Mouse (Mus musculus): ENCODE data around the gene Trim50. TPM values are rescaled to one million over a fixed set of nuclear protein-coding genes. Genes with fewer than 3 reads are reported as not detected.

The Trim50 gene
- total and polyA plus RNA-seq, 2 experiments from 2014 or later: not detected

- peak; percentile 87 for DNase-seq
These were observed 47.1 kb downstream of the Trim50 start for GRCm38 (mm10) chr5:135400244-135400643.

DNA sequence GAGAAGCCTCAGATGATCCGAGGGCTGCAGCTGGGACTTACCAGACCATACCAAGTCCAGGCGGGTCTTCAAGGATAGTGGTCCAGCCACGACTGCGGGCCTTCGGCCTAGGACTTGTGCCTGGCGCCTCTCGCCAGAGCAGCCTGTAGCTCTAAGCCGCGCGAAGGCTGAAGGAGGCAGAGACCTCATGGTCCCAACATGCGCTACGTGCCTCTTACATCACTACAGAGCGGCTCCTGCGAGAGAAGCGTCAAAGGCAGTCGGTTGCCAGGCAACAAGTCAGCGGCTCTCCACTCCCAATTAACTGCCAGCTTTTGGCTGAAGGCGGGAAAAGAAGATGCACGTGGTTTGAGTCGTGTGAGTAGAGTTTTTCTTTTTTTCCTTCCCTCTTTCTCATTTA lies 51.5 kb downstream of the Trim50 start:
- no peak for TF ChIP-seq CTCF (IDR thresholded peaks at IDR 0.05; ENCODE audit: low read depth)
- H3K27ac ChIP-seq (ENCODE audit: low read depth, low read length): no peak overlapping the region
- H3K4me3 ChIP-seq (ENCODE audit: low read depth, low read length): no peak overlapping the region
- 0 out of 2 replicates have a peak, but pooled peaks cover 1% of the 10 kb centered on the region for H3K36me3 ChIP-seq (ENCODE audit: insufficient read depth)
- no peak overlapping the region for H3K9ac ChIP-seq
- no peaks in the 10 kb centered on the region for H3K27me3 ChIP-seq (ENCODE audit: insufficient read depth, low read length)
- H3K4me2 ChIP-seq (ENCODE audit: low read depth): peak overlapping the region; percentile 36
- WGBS: 31% methylated on average over 20 of the region's 20 CpGs
- ATAC-seq: peak; percentile 96
- no peaks in the 10 kb centered on the region for H3K9me3 ChIP-seq (ENCODE audit: low read length)
- peak; percentile 86 for DNase-seq
- H3K4me1 ChIP-seq (ENCODE audit: insufficient read depth): no peaks in the 10 kb centered on the region

More at GRCm38 (mm10) chr5:135400244-135400643, 47.1 kb downstream of the Trim50 start:
- Histone ChIP-seq H3K27ac (ENCODE audit: low read depth, low read length) (no peak overlapping the region), H3K4me1 (ENCODE audit: insufficient read depth) (no peaks in the 10 kb centered on the region), H3K27me3 (ENCODE audit: insufficient read depth, low read length) (no peaks in the 10 kb centered on the region), H3K36me3 (ENCODE audit: insufficient read depth) (no peaks in the 10 kb centered on the region), H3K9ac (no peak overlapping the region), H3K9me3 (ENCODE audit: low read length) (no peaks in the 10 kb centered on the region), H3K4me2 (ENCODE audit: low read depth) (no peak overlapping the region), H3K4me3 (ENCODE audit: low read depth, low read length) (no peak overlapping the region)
- 5% methylated on average over 2 of the region's 2 CpGs for WGBS
- peak; percentile 54; the same call in 1 of the 2 replicates for ATAC-seq
- peak; percentile 95 for TF ChIP-seq CTCF (IDR thresholded peaks at IDR 0.05; ENCODE audit: low read depth)

DNA sequence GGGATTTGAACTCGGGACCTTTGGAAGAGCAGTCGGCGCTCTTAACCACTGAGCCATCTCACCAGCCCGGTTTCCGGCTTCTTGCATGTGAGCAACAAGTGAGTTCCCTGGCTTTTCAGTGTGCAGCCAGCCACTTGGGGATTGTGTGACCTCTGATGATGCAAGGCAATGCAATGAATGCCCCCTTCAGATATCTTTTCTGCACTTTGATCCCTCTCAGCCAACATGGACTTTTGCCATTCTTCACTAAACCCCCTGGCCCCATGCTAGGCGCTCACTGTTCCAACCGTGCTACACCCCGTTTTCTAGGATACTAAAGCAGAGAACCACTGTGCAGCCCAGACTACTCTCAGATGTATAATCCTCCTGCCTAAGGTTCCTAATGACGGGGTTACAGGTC lies 52.3 kb downstream of the Trim50 start:
- 87% methylated on average over 9 of the region's 9 CpGs for WGBS
- ATAC-seq (no peak), DNase-seq (no peak)
- H3K27me3 ChIP-seq (ENCODE audit: insufficient read depth, low read length): no peaks in the 10 kb centered on the region
- no peak overlapping the region for H3K27ac ChIP-seq (ENCODE audit: low read depth, low read length)
- TF ChIP-seq CTCF (IDR thresholded peaks at IDR 0.05; ENCODE audit: low read depth): no peak
- no peak overlapping the region for H3K9ac ChIP-seq
- H3K9me3 ChIP-seq (ENCODE audit: low read length): no peaks in the 10 kb centered on the region
- H3K4me1 ChIP-seq (ENCODE audit: insufficient read depth): no peaks in the 10 kb centered on the region
- H3K36me3 ChIP-seq (ENCODE audit: insufficient read depth): peaks cover 9% of the 10 kb centered on the region
- no peak overlapping the region for H3K4me3 ChIP-seq (ENCODE audit: low read depth, low read length)
- no peak overlapping the region for H3K4me2 ChIP-seq (ENCODE audit: low read depth)

- Histone ChIP-seq H3K9ac (no peak overlapping the region), H3K4me2 (ENCODE audit: low read depth) (no peak overlapping the region), H3K27me3 (ENCODE audit: insufficient read depth, low read length) (no peaks in the 10 kb centered on the region), H3K27ac (ENCODE audit: low read depth, low read length) (no peak overlapping the region), H3K9me3 (ENCODE audit: low read length) (no peaks in the 10 kb centered on the region), H3K4me1 (ENCODE audit: insufficient read depth) (no peaks in the 10 kb centered on the region), H3K4me3 (ENCODE audit: low read depth, low read length) (no peak overlapping the region), H3K36me3 (ENCODE audit: insufficient read depth) (peaks cover 17% of the 10 kb centered on the region)
- TF ChIP-seq CTCF (IDR thresholded peaks at IDR 0.05; ENCODE audit: low read depth): no peak
- 89% methylated on average over 4 of the region's 4 CpGs for WGBS
- DNase-seq: no peak
- ATAC-seq: no peak
These were observed 55.0 kb downstream of the Trim50 start for GRCm38 (mm10) chr5:135408114-135408513.

DNA sequence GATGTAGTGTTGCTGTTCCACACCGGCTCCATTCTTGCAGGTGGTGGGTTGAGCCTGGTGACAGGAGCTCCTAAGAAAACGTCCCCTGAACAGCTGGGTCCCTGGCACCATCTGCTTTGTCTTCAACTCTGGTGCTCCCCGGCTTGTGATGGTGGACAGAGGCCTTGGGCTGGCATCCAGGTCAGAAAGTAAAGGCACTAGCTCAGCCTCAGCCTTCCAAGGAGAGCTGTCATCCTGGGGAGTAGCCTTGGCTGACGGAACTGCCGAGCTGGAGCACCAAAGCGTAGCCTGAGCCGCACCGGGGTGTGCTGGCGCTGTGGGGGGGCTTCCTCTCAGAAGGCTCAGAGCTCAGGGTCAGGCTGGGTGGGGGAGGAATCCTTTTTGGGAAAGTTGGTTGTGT lies 57.2 kb downstream of the Trim50 start:
- no peak for TF ChIP-seq CTCF (IDR thresholded peaks at IDR 0.05; ENCODE audit: low read depth)
- Histone ChIP-seq H3K9ac (no peak overlapping the region), H3K9me3 (ENCODE audit: low read length) (no peaks in the 10 kb centered on the region), H3K4me2 (ENCODE audit: low read depth) (no peak overlapping the region), H3K27ac (ENCODE audit: low read depth, low read length) (no peak overlapping the region), H3K36me3 (ENCODE audit: insufficient read depth) (peaks cover 25% of the 10 kb centered on the region), H3K4me3 (ENCODE audit: low read depth, low read length) (no peak overlapping the region), H3K27me3 (ENCODE audit: insufficient read depth, low read length) (no peaks in the 10 kb centered on the region), H3K4me1 (ENCODE audit: insufficient read depth) (no peaks in the 10 kb centered on the region)
- 92% methylated on average over 9 of the region's 9 CpGs for WGBS
- no peak for DNase-seq
- no peak for ATAC-seq

Small RNA genes within 50 kb of the gene (microRNA-seq; reads per million reads assigned to microRNA genes)
- 0.49 to 1.5 reads per million in 2 experiments for gene Mir7033

Other genes with a start within 250 kb of the Trim50 start
- 13.5 and 35.2 TPM in 2 replicates for gene Tbl2, start 203.6 kb upstream of the Trim50 start, total RNA-seq (2014; rRNA removed)
- 9.2 and 12.0 TPM in 2 replicates for gene Tbl2, start 203.6 kb upstream of the Trim50 start, polyA plus RNA-seq (2015; fragmentation: Nextera tagmentation; extraction: Ambion mirVana)
- gene Bcl7b, start 185.0 kb upstream of the Trim50 start, total RNA-seq (2014; rRNA removed): 30.3 and 31.4 TPM in 2 replicates
- 42.6 TPM in 2 replicates for gene Bcl7b, start 185.0 kb upstream of the Trim50 start, polyA plus RNA-seq (2015; fragmentation: Nextera tagmentation; extraction: Ambion mirVana)
- 44.4 and 51.6 TPM in 2 replicates for gene Baz1b, start 166.0 kb upstream of the Trim50 start, total RNA-seq (2014; rRNA removed)
- 11.1 and 15.0 TPM in 2 replicates for gene Baz1b, start 166.0 kb upstream of the Trim50 start, polyA plus RNA-seq (2015; fragmentation: Nextera tagmentation; extraction: Ambion mirVana)
- gene Fzd9, start 102.1 kb upstream of the Trim50 start, total RNA-seq (2014; rRNA removed): 16.5 and 19.7 TPM in 2 replicates
- 14.2 and 16.6 TPM in 2 replicates for gene Fzd9, start 102.1 kb upstream of the Trim50 start, polyA plus RNA-seq (2015; fragmentation: Nextera tagmentation; extraction: Ambion mirVana)
- gene Fkbp6, start 3.3 kb upstream of the Trim50 start, total RNA-seq (2014; rRNA removed): not detected in 2 replicates
- gene Fkbp6, start 3.3 kb upstream of the Trim50 start, polyA plus RNA-seq (2015; fragmentation: Nextera tagmentation; extraction: Ambion mirVana): 0.18 TPM in 1 of 2 replicates, not detected in the other
- 20.2 and 29.5 TPM in 2 replicates for gene Nsun5, start 16.7 kb downstream of the Trim50 start, total RNA-seq (2014; rRNA removed)
- gene Nsun5, start 16.7 kb downstream of the Trim50 start, polyA plus RNA-seq (2015; fragmentation: Nextera tagmentation; extraction: Ambion mirVana): 19.5 and 20.4 TPM in 2 replicates
- 6.0 and 9.9 TPM in 2 replicates for gene Pom121, start 41.3 kb downstream of the Trim50 start, total RNA-seq (2014; rRNA removed)
- 6.0 and 8.1 TPM in 2 replicates for gene Pom121, start 41.3 kb downstream of the Trim50 start, polyA plus RNA-seq (2015; fragmentation: Nextera tagmentation; extraction: Ambion mirVana)
- 73.6 and 91.1 TPM in 2 replicates for gene Hip1, start 191.8 kb downstream of the Trim50 start, total RNA-seq (2014; rRNA removed)
- 12.9 and 22.5 TPM in 2 replicates for gene Hip1, start 191.8 kb downstream of the Trim50 start, polyA plus RNA-seq (2015; fragmentation: Nextera tagmentation; extraction: Ambion mirVana)
- gene Ccl26, start 210.3 kb downstream of the Trim50 start, total RNA-seq (2014; rRNA removed): not detected in 2 replicates
- gene Ccl26, start 210.3 kb downstream of the Trim50 start, polyA plus RNA-seq (2015; fragmentation: Nextera tagmentation; extraction: Ambion mirVana): not detected in 2 replicates
- gene Ccl24, start 219.8 kb downstream of the Trim50 start, total RNA-seq (2014; rRNA removed): 0.62 and 2.4 TPM in 2 replicates
- gene Ccl24, start 219.8 kb downstream of the Trim50 start, polyA plus RNA-seq (2015; fragmentation: Nextera tagmentation; extraction: Ambion mirVana): 2.4 and 2.7 TPM in 2 replicates